Mouse (Mus musculus) embryo, embryonic 11 days (tissue): ENCODE data around the gene Smox.
A peak's percentile ranks its signal among the peaks of the same experiment; 100 is the strongest.

Experiments
- DNase-seq: peaks from one replicate; pipeline ENCODE4 v3.0.0-alpha.2; 2015

Smox gene

DNA sequence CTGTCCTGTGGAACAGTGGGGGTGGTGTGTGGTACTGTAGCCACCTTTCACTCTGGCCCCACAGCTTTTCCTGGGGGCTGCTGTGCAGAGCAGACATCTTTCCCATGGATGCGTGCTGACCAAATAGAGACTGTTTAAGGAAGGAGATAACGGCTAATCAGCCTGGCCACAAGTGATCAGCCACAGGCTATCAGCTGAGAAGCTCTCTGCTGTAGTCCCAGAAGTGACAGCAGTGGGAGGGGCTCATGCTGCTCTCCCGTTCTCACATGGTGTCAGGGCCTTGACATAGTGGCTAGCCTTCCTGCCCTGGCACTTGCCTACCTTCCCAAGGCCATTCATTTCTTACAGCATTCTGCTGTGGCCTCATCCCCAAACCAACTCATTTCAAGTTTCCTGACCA lies 27.5 kb downstream of the Smox start:
- DNase-seq: no peak

DNA sequence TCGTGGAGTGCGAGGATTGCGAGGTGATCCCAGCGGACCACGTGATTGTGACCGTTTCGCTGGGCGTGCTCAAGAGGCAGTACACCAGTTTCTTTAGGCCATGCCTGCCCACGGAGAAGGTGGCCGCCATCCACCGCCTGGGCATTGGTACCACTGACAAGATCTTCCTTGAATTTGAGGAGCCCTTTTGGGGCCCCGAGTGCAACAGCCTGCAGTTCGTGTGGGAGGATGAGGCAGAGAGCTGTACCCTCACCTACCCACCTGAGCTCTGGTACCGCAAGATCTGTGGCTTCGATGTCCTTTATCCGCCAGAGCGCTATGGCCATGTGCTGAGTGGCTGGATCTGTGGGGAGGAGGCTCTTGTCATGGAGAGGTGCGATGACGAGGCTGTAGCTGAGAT lies 29.4 kb downstream of the Smox start:
- DNase-seq: no peak

DNA sequence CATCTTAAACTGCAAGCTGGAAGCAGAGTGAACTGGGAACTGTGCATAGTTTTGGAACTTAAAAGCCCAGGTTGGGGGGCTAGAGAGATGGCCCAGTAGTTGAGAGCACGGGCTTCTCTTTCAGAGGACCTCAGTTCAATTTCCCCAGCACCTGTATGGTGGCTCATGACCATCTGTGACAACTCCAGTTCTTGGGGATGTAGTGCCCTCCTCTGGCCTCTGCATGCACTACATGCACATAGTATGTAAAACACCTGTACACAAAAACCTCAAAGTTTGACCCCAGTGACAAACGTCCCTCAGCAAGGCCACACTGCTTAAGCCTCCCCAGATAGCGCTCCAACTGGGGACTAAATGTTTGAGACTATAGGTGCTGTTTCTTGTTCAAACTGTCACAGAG lies 35.8 kb downstream of the Smox start:
- peak; percentile 42 for DNase-seq

DNA sequence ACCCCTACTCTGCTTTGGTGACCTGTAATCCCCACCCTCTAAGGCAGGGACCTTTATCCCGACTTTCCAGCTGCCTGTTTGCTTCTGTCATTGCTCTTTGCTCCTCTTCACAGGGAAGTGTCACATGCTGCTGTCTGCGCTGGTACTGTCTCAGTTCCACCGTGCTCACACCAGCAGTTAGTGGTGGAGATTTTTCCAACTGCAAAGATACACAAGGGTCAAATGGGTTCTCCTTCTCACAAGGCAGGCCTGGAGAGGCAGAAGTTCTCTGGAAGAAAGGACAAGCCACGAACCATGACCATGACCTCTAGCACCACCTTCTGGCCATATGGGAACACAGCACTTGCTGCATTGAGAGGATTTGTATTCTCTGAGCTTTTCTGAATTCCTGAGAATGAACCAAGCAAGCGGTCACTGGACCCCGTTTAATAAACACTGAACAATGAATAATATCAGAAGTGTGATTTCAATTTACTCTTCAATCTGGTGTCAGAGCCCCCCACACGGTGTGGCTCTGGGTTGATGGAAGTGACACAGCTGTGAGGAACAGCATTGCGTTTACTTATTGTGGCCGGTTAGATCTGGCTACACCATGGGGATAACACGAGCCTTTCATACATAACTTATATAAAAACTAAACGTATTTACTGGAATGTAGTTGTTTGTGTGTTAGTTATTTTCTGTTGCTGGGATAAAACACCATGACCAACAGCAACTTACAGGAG lies 38.8 kb downstream of the Smox start:
- peak; percentile 80 for DNase-seq

DNA sequence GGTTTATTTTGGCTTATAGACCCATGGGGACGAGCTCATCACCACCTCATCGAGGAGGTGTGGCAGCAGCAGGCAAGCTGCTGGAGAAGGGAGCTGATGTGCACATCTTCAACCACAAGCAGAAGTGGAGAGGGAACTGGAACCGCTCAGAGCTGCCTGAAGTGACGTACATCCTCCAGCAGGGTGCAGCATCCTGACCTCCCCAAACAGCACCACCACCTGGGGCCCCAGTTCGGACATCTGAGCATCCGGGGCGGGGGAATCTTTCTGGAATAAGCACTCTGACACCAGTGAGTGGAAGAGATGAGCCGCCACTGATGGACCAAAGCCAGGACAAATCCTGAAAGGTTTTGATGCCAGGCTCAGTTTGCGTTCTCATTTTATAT lies 39.3 kb downstream of the Smox start:
- peak; percentile 72 for DNase-seq

DNA sequence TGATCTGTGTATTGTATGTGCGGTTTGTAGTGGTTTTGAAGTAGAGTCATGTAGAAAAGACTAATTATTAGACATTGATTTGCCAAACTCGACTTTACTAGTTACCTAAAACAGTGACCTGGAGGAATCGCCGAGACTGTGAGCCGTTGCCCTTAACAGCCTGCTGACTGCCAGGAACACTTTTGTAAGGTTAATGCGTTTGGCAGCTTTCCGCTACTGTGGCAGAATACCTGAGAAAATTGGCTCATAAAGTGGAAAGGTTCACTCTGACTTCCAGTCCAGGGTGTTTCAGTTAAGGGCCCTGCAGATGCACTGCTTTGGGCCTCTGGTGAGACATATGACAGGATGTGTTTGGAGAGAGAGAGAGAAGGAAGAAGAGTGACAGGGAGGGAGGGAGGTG lies 40.0 kb downstream of the Smox start:
- no peak for DNase-seq

DNA sequence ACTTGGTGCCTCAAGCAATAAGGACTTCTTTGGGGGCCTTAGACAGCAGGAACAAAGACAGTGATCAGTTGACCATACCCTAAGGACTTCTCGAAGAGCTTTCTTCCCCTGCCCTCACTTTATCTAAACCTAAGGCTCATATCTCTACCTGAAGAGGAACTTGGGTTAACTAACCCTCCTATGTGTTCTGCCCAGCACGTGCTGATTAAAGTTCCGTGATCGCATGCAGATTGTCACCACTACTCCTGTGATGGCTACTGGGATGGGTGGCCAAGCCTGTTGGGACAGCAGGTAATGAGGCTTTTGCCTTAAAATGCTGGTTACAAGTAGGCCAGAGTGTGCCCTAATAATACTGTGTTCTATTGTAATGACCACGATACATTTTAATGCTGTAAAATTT lies 43.9 kb downstream of the Smox start:
- DNase-seq: no peak

DNA sequence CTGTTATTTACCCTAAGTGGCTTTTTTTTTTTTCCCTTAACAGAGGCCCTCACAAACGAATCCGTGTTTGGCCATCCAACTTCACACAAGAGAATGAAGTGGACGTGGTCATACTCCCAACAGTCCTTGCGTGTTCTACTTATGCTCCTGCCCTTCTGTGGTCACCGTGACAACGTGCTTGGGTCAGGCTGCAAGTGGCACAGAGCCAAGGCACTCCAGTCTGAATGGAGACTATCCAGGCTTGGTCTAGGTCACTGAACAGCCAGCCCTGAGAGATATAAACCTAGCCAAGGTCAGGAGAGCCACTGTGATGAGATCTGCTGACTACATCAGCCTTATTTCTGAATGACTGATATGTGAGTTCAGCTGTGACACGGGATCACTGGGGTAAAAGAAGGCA lies 47.0 kb downstream of the Smox start:
- no peak for DNase-seq

DNA sequence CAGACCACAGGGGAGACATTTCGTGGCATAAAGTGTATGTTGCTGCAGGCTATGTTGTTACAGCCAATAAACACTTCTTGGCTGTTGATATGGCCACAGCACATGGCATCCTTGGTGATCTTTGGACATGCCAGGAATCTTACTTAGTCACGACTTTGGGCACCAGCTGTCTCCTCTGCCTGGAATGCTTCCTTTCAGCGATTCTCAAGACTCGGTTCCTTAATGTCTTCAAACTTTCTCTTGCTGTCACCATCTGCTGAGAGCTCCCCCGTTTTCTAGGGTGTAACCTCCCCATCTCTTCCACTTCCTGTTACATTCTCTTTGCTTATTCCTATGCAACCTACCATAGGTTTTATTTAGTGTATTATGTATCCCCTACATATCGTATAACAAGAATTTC lies 48.5 kb downstream of the Smox start:
- no peak for DNase-seq

DNA sequence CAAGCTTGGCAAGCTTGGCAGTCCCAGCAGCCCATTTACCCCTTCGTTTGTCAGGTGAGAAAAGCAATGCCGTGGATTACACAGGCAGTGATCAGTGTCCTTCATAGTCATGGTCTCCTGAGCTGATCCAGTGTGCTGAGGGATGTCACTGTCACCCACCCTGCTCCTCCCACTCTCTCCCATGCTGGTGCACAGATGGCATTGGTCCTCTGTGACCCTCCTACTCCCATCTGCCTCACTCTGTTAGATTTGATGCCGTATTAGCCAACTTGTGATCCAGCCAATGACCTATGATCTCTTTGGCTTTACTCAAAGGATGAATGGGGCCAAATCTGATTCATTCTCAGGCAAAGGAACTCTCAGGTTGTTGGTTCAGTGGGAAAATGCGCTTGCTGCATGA lies 50.4 kb downstream of the Smox start:
- DNase-seq: no peak

DNA sequence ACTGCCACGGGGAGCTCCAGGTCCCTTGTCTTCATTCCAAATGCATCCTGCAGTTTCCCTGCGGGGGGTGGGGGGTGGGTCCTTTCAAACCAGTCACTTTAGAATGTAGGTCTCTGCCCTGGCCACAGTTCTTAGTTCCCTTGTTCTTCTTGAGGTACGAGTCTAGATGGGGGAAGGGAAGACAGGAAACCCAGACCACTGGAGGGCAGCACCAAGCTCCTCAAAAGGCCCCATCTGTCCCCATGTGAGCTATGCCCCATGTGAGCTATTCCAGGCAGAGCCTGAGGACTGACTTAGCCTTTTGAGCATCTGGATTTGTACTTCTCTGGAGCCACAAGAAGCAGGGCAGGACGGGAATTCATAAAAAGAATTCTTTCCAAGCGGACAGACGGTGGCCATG lies 51.2 kb downstream of the Smox start:
- peak; percentile 41 for DNase-seq

DNA sequence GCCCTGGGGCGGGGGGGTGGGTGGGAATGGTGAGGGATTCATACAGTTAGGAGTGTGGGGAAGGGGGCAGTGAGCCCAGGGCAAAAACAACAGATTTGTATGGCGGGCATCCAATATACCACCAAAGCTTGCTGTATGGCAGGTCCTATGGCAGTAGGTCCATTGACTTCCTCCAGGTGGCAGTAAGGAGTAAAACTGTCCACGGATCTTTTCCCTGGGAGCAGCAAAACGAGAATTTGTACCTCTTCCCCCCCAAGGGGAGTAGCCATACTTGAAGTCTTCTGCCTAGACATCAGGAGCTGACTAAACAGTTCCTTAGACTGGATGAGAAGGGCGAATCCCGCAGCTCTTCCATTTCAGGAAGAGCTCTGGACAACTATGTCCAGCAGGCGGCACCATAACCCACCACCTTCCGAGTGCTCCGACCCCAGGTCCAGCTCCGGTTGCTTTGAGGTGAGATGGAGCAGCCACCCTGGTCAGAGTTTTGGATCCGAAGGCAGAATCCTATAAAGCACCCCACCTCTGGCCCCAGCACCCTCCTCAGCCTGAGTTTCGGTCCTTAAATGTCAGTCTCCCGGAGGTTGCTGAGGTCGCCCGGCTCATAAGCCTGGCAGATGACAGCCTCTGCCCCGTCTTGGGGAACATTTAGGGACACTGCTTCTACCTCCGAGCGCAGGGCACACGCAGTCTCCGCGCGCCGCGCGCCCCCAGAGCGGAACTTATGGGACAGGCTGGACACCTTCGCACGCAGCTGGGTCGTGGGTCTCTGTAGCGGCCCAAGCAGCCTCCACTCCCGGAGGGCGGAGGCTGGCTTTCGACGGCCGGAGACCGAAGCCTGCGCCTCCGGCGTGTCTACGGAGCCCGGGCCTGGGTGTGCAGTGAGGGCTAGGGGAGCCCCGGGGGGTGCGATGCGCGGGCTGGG lies 54.4 kb downstream of the Smox start:
- DNase-seq: peak; percentile 83

DNA sequence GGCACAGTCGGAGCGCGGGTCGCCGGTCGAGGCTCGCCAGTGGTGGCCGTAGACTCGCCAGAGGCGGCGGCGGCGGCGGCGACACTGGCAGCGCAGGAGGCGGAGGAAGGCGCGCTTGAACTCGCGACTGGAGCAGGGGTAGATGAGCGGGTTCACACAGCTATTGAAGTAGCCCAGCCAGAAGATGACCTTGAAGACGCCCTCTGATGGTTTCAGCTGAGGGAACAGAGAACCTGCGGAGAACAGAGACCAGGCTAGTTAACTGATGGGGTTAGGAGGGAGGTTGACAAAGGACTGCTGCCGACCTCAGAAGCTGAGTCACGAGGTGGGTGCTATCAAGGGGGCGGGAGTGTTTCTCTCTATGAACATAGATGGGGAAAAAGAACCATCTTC lies 55.0 kb downstream of the Smox start:
- peak; percentile 30 for DNase-seq

DNA sequence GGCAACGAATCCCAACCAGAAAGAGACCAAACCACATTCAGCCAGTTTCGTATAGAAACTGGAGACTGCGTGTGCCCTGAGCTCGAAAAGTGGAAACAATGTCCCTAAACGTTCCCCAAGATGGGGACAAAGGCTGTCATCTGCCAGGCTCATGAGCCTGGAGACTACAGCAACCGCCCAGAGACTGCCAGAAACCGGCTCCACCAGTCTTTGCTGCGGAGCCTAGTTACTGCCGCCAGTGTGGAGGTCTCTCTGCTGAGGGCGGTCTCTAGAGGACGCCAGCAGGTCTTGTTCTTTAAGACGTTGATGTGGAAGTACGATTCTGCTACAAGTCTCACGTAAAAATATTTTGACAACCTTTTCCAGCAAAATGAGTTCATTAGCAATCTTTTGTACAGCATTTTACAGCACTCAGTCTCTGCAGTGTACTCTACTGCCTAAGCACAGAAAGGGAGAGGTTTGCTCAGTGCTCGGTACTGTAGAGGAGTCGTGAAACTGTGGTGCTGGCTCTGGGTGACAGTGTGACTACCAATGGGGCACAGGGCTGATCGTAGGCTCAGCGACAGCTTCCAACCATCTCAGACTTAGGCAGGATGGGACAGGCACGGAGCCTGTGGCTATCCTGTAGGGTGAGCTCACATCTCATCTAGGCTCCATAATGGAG lies 55.6 kb downstream of the Smox start:
- peak; percentile 50 for DNase-seq

DNA sequence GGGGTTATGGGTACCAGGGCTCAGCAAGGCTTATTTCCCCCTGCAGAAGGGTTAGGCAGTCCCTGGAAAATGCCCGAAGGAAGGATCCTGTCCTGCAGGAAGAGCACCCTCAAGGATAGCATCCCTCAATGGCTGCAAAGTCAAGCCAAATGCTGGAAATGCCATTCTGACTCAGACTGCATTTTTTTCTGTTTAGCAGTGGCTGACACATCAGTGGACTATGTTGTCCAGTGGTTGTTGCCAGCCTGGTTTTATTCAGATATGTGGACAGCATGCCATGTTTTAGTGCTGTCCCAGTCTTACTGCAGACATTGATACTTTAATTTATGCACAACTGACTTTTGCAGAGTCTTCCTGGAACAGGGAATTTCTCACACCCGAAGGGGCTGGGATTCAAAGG lies 57.0 kb downstream of the Smox start:
- DNase-seq: no peak

DNA sequence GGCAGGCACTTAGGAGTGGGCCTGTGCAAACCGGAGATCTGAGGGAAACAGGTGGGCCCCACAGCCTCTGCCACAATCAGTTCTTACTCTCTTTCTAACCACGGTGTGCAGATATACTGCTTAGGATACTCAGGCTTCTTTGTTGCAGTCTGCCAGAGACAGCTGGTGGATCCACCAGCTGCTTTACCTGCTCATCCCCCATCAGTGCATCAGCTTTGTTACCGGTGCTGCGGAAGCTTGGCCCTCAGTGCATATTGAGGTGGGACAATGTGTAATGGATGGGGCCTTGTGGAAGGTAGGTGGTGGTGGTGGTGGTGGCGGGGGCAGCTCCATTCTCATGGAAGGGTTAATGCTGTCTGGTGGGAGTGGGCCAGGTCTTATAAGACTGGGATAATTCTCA lies 57.8 kb downstream of the Smox start:
- DNase-seq: no peak

DNA sequence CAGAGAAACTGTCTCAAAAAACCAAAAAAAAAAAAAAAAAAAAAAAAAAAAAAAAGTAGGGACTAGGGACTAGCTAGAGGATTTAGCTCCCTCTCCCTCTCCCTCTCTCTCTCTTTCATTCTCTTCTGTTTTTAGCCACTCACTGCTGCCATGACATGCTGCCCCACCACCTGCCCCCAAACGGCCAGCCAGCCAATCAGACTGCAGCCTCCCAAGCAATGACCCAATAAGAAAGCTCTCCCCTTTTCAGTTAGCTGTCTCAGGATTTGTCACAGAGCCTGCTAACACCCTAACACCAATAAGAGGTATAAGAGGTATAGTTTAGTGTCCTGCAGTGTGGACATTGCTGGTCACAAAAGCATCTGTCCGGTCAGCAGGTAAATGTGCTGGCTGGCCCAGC lies 59.2 kb downstream of the Smox start:
- no peak for DNase-seq

DNA sequence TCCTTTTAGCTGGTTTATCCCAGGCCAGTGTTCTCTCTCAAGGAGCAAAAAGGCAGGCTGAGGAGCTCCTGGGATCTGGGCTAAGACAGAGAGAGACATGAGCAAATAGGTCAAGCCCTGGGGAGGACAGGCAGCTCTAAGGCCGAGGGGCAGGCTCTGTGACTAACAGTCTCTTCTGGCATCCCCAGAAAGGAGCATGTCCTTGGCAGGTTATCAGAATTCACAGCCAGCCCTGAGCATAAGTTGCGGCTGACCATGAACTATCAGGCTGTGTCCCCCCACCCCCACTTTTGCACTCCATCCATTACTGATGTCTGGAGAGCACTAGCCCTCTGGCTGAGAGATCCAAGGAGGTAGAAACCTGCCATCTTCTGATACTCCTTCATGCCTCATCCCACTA lies 59.6 kb downstream of the Smox start:
- DNase-seq: no peak

DNA sequence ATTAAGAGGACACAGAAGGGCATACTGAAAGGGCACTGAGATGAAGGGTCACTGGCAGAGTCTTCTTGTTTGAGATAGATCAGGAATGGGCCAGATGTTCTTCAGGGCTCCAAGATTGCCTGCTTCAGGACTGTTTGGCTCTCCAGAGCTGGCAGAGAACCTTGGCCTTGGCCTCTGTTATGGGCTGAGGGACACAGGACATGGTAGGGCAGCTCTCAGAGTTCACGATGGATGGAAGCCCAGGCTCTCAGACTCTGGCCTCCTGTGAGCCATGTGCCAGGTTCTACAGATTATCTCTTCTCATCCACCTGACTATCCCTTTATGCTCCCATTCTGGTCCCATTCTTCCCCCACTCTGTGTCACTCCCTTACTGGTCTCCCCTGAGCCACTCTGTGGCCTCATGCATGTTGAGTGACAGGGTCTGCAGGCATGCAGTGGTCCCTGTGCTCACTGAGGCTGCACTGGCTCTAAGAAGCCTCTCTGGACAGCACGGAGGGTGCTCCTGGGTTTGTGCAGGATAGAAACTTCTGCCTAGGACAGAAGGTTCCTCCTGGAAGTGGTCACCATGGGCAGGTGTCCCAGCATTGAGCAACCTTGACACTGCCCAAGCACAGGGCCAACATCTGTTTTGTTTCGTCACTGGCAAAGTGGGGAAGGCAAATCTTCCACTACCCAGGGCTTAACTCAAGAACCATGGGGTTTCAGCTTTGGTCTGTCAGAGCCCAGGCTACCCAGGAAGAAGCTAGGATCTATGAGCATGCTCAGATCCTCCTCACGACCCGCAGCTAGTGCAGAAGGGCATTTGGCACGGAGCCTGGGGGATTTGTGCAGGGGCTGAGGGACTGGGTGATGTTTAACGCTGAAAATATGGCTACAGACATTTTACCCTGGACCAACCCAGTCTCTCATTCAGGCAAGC lies 60.7 kb downstream of the Smox start:
- no peak for DNase-seq

DNA sequence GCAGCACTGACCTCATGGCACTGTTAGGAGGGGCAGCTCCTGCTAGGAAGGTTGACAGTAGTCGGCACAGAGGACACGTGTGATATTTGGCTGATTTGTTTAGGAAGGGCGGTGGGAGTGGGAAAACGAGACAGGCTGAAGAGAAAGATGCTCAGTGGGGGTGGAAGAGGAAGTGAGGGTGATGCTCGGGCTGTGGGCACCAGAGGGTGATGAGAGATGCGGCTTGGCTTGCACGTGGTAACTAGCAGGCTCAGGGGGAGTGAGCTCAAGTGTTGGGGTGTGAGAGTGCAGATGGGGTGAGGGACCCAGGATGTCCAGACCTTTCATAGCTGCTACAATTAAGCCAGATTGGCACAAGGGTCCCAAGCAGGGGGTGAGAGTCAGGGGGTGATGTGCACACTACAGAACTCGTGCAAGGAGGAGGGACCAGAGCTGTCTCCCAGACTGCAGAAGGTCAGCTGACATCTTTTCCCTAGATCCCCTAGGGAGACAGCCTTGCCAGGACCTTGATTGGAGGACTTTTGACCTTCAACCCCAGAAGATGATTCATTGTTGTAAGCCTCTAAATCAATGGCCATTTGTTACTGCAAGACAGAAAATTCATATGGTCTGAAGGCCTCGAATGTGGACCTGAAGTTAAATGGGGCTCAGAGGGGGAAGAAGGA lies 61.6 kb downstream of the Smox start:
- DNase-seq: no peak

DNA sequence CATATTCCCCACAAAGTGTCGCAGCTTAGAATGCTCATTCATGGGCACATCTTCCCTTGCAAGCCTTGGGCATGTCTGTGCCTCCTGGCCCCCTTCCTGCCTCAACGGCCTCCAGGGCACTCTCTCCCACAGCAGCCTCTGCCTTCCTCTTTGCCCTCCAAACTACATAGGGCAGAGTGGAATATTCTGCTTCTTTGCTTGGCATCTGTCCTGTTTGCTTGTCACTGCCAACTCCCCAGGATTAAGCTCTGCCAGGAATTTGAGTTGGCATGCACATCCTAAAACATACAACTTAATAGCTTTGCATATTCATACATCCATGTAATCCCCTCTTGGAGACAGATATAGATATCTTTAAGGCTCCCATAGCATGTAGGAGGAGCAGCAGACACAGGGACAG lies 66.6 kb downstream of the Smox start:
- DNase-seq: no peak

DNA sequence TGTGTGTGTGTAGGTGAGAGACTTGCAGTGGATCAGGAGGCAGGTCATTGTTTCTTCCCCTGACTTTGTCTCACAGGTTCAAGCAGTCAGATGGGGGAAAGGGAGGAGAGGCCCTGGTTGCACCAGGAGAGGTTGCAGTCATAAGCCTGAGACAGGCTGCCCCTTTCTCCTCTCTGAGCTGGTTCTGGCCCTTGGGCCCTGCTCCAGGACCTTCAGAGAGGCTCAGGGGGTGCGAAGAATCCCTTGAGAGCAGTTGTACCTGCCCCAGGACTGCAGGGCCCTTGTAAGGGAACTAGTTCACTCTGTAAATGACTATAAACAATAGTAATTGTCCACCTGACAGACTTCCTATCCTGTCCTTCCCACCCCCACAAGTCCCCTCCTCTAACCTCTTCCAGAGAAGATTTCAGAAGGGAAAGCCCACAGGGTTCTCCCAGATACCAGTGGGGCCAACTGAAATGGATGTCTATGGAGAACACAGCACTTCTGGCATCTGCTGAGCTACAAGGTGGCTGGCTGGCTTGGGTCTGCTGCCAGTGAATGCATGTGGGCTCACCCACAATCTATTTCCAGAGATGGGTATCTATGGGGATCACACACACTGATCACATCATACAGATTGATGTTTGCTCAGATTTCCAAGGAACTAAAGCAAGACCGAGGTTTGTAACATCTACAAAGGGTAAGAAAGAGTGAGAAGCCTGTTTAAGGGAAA lies 69.1 kb downstream of the Smox start:
- no peak for DNase-seq
